Mouse (Mus musculus) cerebellum, postnatal 36 days (tissue): ENCODE results near the gene Eif5.
"Not testable (repeated sequence)": the region's sequence is repeated elsewhere in the genome, so short reads cannot be mapped to it uniquely, and the experiment has no call there.

Experiments
- DNase-seq, 2 experiments: peaks; one replicate each; pipeline ENCODE4 v3.0.0; 2021 to 2022; ENCODE audit warnings: mixed read lengths in 2 of 2

Eif5 gene

DNA sequence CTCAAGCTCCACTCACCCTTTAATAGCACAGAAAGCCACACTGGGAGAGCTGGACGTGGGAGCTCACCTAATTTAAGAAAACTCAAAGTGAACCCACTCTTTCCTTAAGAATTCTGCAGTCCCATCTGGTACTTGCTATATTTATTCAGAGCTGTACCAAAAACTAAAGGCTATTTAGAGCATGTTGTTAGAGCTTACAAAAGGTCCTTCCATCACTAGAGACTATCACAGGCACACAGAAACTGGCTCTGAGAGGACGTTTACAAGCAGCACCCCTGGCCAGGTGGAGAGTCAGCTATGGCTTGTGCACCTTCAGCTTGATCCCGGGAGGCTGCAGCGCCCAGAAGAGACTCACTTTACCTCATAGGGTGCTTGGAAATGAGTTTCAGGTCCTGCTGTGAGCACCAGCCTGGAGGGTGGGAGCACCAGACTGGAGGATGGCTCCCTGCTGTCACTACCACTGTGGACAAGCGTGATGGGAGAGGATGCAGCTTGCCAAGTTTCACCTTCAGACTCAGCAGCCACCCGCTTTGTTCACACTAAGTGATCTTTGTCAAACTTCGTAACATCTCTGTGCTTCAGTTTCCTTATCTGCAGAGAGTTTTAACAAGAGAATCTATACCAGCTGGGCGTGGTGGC lies 10.1 kb upstream of the Eif5 start:
- no peak for DNase-seq

DNA sequence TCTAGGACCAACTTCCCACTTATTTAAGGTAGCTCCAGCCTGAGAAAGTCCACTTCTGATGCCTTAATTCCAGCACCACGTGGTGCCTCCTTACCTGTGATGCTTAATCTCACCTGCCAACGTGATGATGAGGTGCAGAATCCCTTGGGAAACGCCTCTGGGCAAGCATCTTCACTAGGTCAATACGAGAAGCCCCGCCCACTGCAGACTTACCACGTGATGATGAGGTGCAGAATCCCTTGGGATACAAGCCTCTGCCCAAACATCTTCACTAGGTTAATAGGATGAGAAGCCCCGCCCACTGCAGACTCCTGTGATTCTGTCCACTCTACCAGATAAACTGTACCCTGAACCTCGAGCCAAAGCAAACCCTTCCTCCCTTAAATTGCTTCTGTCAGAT lies 8.6 kb upstream of the Eif5 start:
- DNase-seq, result no peak

DNA sequence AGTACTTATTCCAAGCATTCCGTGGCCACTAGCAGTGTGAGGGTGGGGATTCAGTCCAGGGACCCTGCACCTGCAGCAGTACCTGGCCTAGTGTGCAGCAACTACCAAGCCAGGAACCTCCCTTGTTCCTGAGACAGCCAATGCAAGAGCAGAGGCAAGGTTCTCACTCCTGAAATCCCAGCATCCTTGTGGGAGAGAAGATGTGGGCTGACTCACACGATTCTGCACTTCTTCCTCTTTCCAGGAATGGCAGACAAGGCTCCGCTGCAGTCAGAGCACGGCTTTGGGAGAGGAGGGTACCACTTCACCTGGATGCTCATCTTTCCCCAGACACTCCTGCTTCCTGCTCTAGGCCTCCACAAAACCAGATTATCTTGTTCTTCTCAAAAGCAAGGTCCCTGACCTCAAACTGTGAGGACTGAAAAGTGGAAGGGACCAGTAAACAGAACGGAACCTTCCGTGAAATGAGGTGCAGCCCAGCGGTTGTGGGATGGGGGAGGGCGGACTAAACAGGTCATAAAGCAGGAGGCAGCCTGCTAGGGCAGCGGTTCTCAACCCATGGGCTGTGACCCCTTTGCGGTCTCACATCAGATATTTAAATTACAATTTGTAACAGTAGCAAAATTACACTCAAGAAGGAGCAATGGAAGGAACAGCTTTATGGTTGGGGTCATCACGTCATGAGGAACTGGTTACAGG lies 4.6 kb upstream of the Eif5 start:
- no peak for DNase-seq

DNA sequence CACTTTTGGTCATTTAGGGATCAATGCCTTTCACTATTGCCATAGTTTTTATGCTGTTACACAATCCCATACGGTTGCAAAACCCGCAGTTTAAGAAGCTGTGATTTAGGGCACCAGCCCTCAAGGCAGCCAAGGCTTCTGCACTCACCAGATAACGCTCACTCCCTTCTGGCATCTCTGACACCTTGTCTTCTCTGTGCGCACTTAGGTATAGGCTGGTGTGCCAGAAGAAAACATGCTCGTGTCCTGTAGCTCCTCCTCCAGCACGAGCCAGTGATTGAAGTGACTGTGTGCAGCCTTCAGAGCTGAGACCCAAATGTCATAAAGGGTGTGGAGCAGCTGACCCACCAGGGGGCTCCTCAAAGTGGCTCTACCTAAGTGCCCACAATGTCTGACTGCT lies 2.5 kb upstream of the Eif5 start:
- DNase-seq, result no peak

- no peak for DNase-seq
Measured at GRCm38 (mm10) chr12:111535762-111536161, 2.1 kb upstream of the Eif5 start.

DNA sequence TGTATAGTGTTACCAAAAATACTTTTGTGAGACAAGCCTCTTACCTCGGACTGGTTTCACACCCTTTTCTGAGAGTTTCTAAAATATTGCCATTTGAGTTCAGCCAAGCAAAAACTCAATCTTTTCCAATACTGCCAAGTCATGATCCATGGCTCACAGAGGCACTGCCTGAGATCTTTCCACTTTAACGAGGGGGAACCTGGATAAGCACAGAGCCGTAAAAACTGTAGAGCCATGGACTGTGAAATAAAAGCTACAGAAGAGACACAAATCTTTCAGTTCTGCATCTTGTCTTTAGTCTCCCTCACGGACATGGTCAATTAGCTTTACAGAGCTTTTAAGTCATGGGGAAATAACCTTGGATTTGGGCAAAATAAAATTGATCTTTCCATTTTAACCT lies 1.1 kb upstream of the Eif5 start:
- no peak for DNase-seq

DNA sequence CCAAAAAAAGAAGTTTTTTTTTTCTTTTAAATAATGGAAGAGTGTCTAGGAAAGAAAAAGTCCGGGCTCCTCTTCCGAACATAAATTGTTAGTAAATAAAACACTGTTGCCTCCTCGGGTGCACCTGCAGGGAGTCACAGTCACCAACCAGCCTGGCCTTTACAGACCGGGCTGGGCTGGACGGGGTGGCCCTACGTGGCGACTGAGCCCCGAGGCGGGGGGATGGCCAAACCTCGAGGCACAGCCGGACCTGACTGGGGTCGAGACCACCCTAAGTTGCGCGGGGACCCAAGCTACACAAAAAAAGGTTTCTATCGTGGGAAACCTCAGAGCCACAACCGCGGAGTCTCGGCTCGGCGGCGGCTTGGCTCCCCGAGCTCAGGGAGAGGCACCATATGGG lies 475 bp upstream of the Eif5 start:
- peak in 1 of 2 experiments; percentile 53 for DNase-seq

GRCm38 (mm10) chr12:111538292-111539040 lies 650 bp downstream of the Eif5 start:
- peak; percentile 81 to 84 for DNase-seq

GRCm38 (mm10) chr12:111539041-111539345 lies 1.2 kb downstream of the Eif5 start:
- no peak for DNase-seq

DNA sequence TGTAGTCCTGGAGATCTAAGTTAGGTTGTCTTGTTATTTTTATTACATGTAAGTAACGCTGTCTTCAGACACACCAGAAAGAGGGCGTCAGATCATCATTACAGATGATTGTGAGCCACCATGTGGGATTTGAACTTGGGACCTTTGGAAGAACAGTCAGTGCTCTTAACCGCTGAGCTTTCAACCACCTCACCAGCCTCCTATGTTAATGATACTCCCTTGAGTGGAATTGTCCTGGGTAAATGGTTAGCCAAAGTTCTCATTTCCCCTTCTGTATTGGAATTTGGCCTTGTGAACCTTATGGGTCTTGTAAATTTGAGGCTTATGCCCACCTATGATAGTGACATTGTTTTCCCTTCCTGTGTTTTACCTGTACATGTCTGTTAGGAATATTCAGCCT lies 9.3 kb downstream of the Eif5 start:
- no peak for DNase-seq

- no peak for DNase-seq
Measured at GRCm38 (mm10) chr12:111548555-111549289, 10.9 kb downstream of the Eif5 start.

DNA sequence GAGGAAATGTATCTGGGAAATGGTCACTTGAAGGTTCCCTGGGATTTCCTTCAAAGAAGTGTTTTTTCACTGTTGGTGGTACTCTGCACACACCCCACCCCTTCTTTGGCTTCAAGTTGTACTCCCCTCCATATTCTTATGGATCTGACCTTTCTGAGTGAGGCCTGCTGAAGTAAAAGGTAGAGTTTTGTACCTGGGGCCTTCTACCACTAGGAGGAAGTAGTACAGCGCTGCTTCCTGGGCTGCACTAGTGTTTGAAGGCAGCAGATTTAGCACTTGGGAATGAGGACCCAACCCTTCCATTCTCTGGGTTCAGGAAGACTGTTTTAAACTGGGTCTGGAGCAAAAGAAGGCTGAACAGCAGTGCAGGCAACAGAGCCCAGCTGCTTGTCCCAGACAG lies 12.9 kb downstream of the Eif5 start:
- DNase-seq, result no peak

GRCm38 (mm10) chr12:111552342-111552741 lies 14.5 kb downstream of the Eif5 start:
- DNase-seq, result no peak

DNA sequence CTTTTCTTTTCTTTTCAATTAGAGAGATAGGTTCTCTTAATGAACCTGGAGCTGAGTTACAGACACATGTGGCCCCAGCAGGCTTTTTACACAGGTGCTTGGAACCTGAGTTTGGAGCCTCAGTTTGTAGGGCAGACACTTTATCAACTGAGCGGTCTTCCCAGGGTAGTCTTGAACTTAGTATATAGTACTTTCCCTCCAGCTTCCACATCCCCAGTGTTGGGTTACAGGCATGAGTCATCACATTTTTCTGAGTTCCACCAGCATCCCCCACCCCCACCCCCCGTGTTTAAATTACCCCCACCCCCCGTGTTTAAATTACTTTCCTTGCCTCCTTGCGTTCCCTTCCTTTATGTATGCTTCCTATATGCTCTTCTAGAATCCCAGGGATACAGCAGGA lies 17.5 kb downstream of the Eif5 start:
- DNase-seq, result no peak

DNA sequence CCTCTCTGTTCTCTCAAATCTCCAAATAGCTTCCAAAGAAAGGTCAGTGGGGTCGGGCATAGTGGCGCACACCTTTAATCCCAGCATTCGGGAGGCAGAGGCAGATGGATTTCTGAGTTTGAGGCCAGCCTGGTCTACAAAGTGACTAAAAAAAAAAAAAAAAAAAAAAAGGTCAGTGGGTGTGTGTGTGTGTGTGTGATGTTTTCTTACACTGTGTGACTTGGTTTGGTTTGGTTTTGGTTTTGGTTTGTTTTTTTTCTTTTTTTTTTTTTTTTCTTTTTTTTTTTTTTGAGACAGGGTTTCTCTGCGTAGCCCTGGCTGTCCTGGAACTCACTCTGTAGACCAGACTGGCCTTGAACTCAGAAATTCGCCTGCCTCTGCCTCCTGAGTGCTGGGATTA lies 18.1 kb downstream of the Eif5 start:
- DNase-seq, result not testable (repeated sequence)

GRCm38 (mm10) chr12:111557538-111557937 lies 19.7 kb downstream of the Eif5 start:
- no peak for DNase-seq

- no peak for DNase-seq
Measured at GRCm38 (mm10) chr12:111558655-111559054, 20.8 kb downstream of the Eif5 start.

- DNase-seq, result no peak
Measured at GRCm38 (mm10) chr12:111559647-111560258, 21.9 kb downstream of the Eif5 start.

DNA sequence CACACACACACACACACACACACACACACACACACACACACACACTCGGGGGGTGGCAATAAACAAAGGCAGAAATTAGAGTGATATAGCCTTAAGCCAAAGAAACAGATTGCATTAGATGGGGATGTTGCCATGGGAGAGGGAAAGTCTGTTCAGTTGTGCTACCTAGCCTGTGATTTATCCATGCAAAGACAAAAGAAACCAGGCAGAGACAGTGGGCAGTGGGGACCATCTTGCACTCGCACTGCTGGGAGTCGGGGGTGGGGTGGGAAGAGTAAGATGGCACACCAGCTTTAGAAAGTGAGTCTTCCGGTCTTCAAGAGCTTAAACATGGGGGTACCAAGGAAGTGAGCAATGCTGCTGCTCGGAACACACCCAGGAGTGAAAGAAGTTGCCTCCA lies 22.5 kb downstream of the Eif5 start:
- DNase-seq, result no peak

DNA sequence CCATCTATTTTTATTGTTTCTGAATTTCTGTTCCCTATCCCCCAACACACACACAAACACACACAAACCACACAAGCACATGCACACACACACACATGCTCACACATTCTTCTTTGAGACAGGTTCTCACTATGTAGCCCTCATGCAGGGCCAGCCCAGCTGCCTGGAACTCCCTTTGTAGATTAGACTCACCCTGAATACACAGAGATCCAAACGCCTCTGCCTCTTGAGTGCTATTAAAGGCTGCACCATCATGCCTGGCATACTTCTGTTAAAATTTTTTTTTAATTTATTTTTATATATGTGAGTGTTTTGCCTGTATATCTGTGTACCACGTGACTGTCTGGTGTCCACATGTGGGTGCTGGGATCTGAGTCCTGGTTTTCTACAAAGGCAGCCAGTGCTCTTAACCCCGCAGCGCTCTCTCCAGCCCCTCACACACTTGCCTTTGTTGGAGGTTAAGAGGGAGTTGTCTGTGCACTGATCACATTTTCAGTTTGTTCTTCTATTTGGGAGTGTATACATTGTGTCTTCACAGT lies 24.5 kb downstream of the Eif5 start:
- DNase-seq, result no peak

GRCm38 (mm10) chr12:111563076-111563629 lies 25.3 kb downstream of the Eif5 start:
- DNase-seq, result no peak

- DNase-seq, result no peak
Measured at GRCm38 (mm10) chr12:111565363-111565762, 27.5 kb downstream of the Eif5 start.
